Mouse (Mus musculus): ENCODE results near the gene Rtn4r. TPM values are rescaled to one million over a fixed set of nuclear protein-coding genes. Genes with fewer than 3 reads are reported as not detected.
A peak's percentile ranks its signal among the peaks of the same experiment; 100 is the strongest.

Gene Rtn4r
- polyA plus RNA-seq, 1 experiment from 2014 or later, result 5.4 TPM

- 70% methylated on average over 5 of the region's 6 CpGs for WGBS
- ATAC-seq (ENCODE audit: low FRiP score), result no peak
- peaks cover 60% of the 10 kb centered on the region for H3K4me1 ChIP-seq
Observed at GRCm38 (mm10) chr16:18145341-18145867, 18.0 kb downstream of the Rtn4r start.

GRCm38 (mm10) chr16:18148208-18148876, 20.9 kb downstream of the Rtn4r start:
- peak; percentile 94 for ATAC-seq (ENCODE audit: low FRiP score)
- Histone ChIP-seq H3K4me3 (replicated peaks) (no peak overlapping the region), H3K4me2 (peak overlapping the region; percentile 23), H3K27ac (peak overlapping the region; percentile 88), H3K9ac (no peak overlapping the region), H3K27me3 (no peaks in the 10 kb centered on the region), H3K9me3 (no peaks in the 10 kb centered on the region), H3K36me3 (replicated peaks) (peaks cover 8% of the 10 kb centered on the region; the same call in 1 of the 2 replicates), H3K4me1 (peaks cover 75% of the 10 kb centered on the region)
- 5% methylated on average over 6 of the region's 6 CpGs for WGBS

More at GRCm38 (mm10) chr16:18145341-18145867, 18.0 kb downstream of the Rtn4r start:
- Histone ChIP-seq H3K9me3 (no peaks in the 10 kb centered on the region), H3K4me3 (replicated peaks) (no peak overlapping the region), H3K4me2 (no peak overlapping the region), H3K9ac (no peak overlapping the region), H3K27ac (peak overlapping the region; percentile 39; the same call in 1 of the 2 replicates), H3K27me3 (peaks cover 4% of the 10 kb centered on the region; the same call in 1 of the 2 replicates), H3K36me3 (replicated peaks) (no peaks in the 10 kb centered on the region)

GRCm38 (mm10) chr16:18149205-18149604, 21.8 kb downstream of the Rtn4r start:
- 66% methylated on average over 6 of the region's 6 CpGs for WGBS
- Histone ChIP-seq H3K27me3 (no peaks in the 10 kb centered on the region), H3K9ac (no peak overlapping the region), H3K4me1 (peaks cover 74% of the 10 kb centered on the region), H3K9me3 (no peaks in the 10 kb centered on the region), H3K27ac (peak overlapping the region; percentile 88), H3K4me2 (no peak overlapping the region), H3K4me3 (replicated peaks) (no peak overlapping the region), H3K36me3 (replicated peaks) (peaks cover 8% of the 10 kb centered on the region; the same call in 1 of the 2 replicates)
- no peak for ATAC-seq (ENCODE audit: low FRiP score)

- Histone ChIP-seq H3K4me1 (peaks cover 78% of the 10 kb centered on the region), H3K9ac (no peak overlapping the region), H3K9me3 (no peaks in the 10 kb centered on the region), H3K27ac (no peak overlapping the region), H3K4me2 (no peak overlapping the region), H3K36me3 (replicated peaks) (peaks cover 8% of the 10 kb centered on the region; the same call in 1 of the 2 replicates), H3K27me3 (no peaks in the 10 kb centered on the region), H3K4me3 (replicated peaks) (no peak overlapping the region)
- 94% methylated on average over 12 of the region's 12 CpGs for WGBS
- no peak for ATAC-seq (ENCODE audit: low FRiP score)
Observed at GRCm38 (mm10) chr16:18152189-18152588, 24.7 kb downstream of the Rtn4r start.

GRCm38 (mm10) chr16:18152769-18153445, 25.5 kb downstream of the Rtn4r start:
- peaks cover 72% of the 10 kb centered on the region for H3K4me1 ChIP-seq
- WGBS, result 89% methylated on average over 9 of the region's 9 CpGs
- no peaks in the 10 kb centered on the region for H3K27me3 ChIP-seq

GRCm38 (mm10) chr16:18154521-18155171, 27.2 kb downstream of the Rtn4r start:
- H3K4me1 ChIP-seq, result peaks cover 54% of the 10 kb centered on the region
- H3K9me3 ChIP-seq, result no peaks in the 10 kb centered on the region
- H3K4me3 ChIP-seq (replicated peaks), result no peak overlapping the region
- peaks cover 8% of the 10 kb centered on the region; the same call in 1 of the 2 replicates for H3K36me3 ChIP-seq (replicated peaks)
- peak; percentile 16; the same call in 1 of the 2 replicates for ATAC-seq (ENCODE audit: low FRiP score)
- H3K9ac ChIP-seq, result no peak overlapping the region
- no peak overlapping the region for H3K4me2 ChIP-seq
- 59% methylated on average over 14 of the region's 14 CpGs for WGBS
- no peaks in the 10 kb centered on the region for H3K27me3 ChIP-seq
- peak overlapping the region; percentile 3; the same call in 1 of the 2 replicates for H3K27ac ChIP-seq

More at GRCm38 (mm10) chr16:18152769-18153445, 25.5 kb downstream of the Rtn4r start:
- Histone ChIP-seq H3K9ac (no peak overlapping the region), H3K4me3 (replicated peaks) (no peak overlapping the region), H3K27ac (no peak overlapping the region), H3K36me3 (replicated peaks) (peaks cover 8% of the 10 kb centered on the region; the same call in 1 of the 2 replicates), H3K9me3 (no peaks in the 10 kb centered on the region), H3K4me2 (no peak overlapping the region)
- ATAC-seq (ENCODE audit: low FRiP score), result no peak

- 61% methylated on average over 12 of the region's 12 CpGs for WGBS
- Histone ChIP-seq H3K36me3 (replicated peaks) (peaks cover 6% of the 10 kb centered on the region; the same call in 1 of the 2 replicates), H3K4me3 (replicated peaks) (no peak overlapping the region), H3K9me3 (no peaks in the 10 kb centered on the region), H3K4me1 (peaks cover 49% of the 10 kb centered on the region), H3K27me3 (no peaks in the 10 kb centered on the region), H3K27ac (peak overlapping the region; percentile 56; the same call in 1 of the 2 replicates), H3K4me2 (no peak overlapping the region), H3K9ac (peak overlapping the region; percentile 29; the same call in 1 of the 2 replicates)
- ATAC-seq (ENCODE audit: low FRiP score), result no peak
Observed at GRCm38 (mm10) chr16:18156579-18157350, 29.3 kb downstream of the Rtn4r start.

- H3K9ac ChIP-seq, result no peak overlapping the region
- no peak for ATAC-seq (ENCODE audit: low FRiP score)
- H3K27ac ChIP-seq, result no peak overlapping the region
- H3K4me3 ChIP-seq (replicated peaks), result no peak overlapping the region
- H3K4me2 ChIP-seq, result no peak overlapping the region
- WGBS, result 90% methylated on average over 6 of the region's 6 CpGs
- no peaks in the 10 kb centered on the region for H3K9me3 ChIP-seq
- no peaks in the 10 kb centered on the region for H3K36me3 ChIP-seq (replicated peaks)
- peaks cover 60% of the 10 kb centered on the region for H3K4me1 ChIP-seq
- no peaks in the 10 kb centered on the region for H3K27me3 ChIP-seq
Observed at GRCm38 (mm10) chr16:18159255-18159654, 31.8 kb downstream of the Rtn4r start.

GRCm38 (mm10) chr16:18159778-18160177, 32.3 kb downstream of the Rtn4r start:
- Histone ChIP-seq H3K27me3 (no peaks in the 10 kb centered on the region), H3K9me3 (no peaks in the 10 kb centered on the region), H3K36me3 (replicated peaks) (no peaks in the 10 kb centered on the region), H3K9ac (no peak overlapping the region), H3K4me1 (peaks cover 60% of the 10 kb centered on the region), H3K4me3 (replicated peaks) (no peak overlapping the region), H3K27ac (no peak overlapping the region), H3K4me2 (no peak overlapping the region)
- WGBS, result 93% methylated on average over 1 of the region's 1 CpGs
- ATAC-seq (ENCODE audit: low FRiP score), result no peak

GRCm38 (mm10) chr16:18160514-18160913, 33.1 kb downstream of the Rtn4r start:
- Histone ChIP-seq H3K9ac (no peak overlapping the region), H3K27ac (peak overlapping the region; percentile 22), H3K27me3 (no peaks in the 10 kb centered on the region), H3K36me3 (replicated peaks) (no peaks in the 10 kb centered on the region), H3K9me3 (no peaks in the 10 kb centered on the region), H3K4me1 (peaks cover 60% of the 10 kb centered on the region), H3K4me2 (no peak overlapping the region), H3K4me3 (replicated peaks) (no peak overlapping the region)
- 44% methylated on average over 7 of the region's 7 CpGs for WGBS
- ATAC-seq (ENCODE audit: low FRiP score), result peak; percentile 66

GRCm38 (mm10) chr16:18161190-18161589, 33.7 kb downstream of the Rtn4r start:
- Histone ChIP-seq H3K36me3 (replicated peaks) (no peaks in the 10 kb centered on the region), H3K9ac (no peak overlapping the region), H3K9me3 (no peaks in the 10 kb centered on the region), H3K4me3 (replicated peaks) (no peak overlapping the region), H3K27me3 (no peaks in the 10 kb centered on the region), H3K27ac (0 out of 2 replicates have a peak overlapping the region, but pooled peaks have one; percentile 22), H3K4me2 (no peak overlapping the region), H3K4me1 (peaks cover 61% of the 10 kb centered on the region)
- 67% methylated on average over 1 of the region's 1 CpGs for WGBS
- no peak for ATAC-seq (ENCODE audit: low FRiP score)

All from forebrain, embryonic 12.5 days (tissue).